Mouse (Mus musculus): ENCODE measurements around the gene Tex264. TPM values are rescaled to one million over a fixed set of nuclear protein-coding genes. Genes with fewer than 3 reads are reported as not detected.
A peak's percentile ranks its signal among the peaks of the same experiment; 100 is the strongest.

Gene Tex264
- polyA plus RNA-seq (2016; fragmentation: Nextera tagmentation; extraction: Ambion mirVana), result 40.7 and 41.0 TPM in 2 replicates

- under 1% methylated on average over 85 of the region's 86 CpGs for whole genome bisulfite sequencing
- Histone ChIP-seq H3K4me2 (replicated peaks) (peak within 1 kb of the TSS; percentile 82), H3K36me3 (peaks cover 11% of the 10 kb centered on the region; the same call in 1 of the 2 replicates), H3K27ac (peak within 1 kb of the TSS; percentile 69), H3K9ac (peak within 1 kb of the TSS; percentile 74), H3K27me3 (no peaks in the 10 kb centered on the region), H3K9me3 (replicated peaks) (no peaks in the 10 kb centered on the region), H3K4me3 (peak within 1 kb of the TSS; percentile 67), H3K4me1 (peaks cover 18% of the 10 kb centered on the region)
- peak; percentile 85 for ATAC-seq (ENCODE audit: low FRiP score)
These were observed at the start of gene Tex264 for GRCm38 (mm10) chr9:106685249-106686101. Gene Tex264 (minus strand): TSS chr9:106685927.

GRCm38 (mm10) chr9:106733690-106734089, 48.0 kb upstream of the Tex264 start:
- Histone ChIP-seq H3K27ac (no peak overlapping the region), H3K4me1 (no peaks in the 10 kb centered on the region), H3K4me3 (no peak overlapping the region), H3K9me3 (replicated peaks) (no peaks in the 10 kb centered on the region), H3K36me3 (no peaks in the 10 kb centered on the region), H3K4me2 (replicated peaks) (no peak overlapping the region), H3K27me3 (no peaks in the 10 kb centered on the region), H3K9ac (no peak overlapping the region)
- 94% methylated on average over 2 of the region's 2 CpGs for WGBS
- ATAC-seq (ENCODE audit: low FRiP score), result no peak

- H3K9me3 ChIP-seq (replicated peaks), result no peaks in the 10 kb centered on the region
- H3K4me2 ChIP-seq (replicated peaks), result no peak overlapping the region
- no peak overlapping the region for H3K27ac ChIP-seq
- 94% methylated on average over 2 of the region's 2 CpGs for WGBS
- H3K4me1 ChIP-seq, result no peaks in the 10 kb centered on the region
- H3K36me3 ChIP-seq, result no peaks in the 10 kb centered on the region
- ATAC-seq (ENCODE audit: low FRiP score), result no peak
- H3K4me3 ChIP-seq, result no peak overlapping the region
- no peaks in the 10 kb centered on the region for H3K27me3 ChIP-seq
- H3K9ac ChIP-seq, result no peak overlapping the region
These were observed 43.7 kb upstream of the Tex264 start for GRCm38 (mm10) chr9:106729416-106729815.

DNA sequence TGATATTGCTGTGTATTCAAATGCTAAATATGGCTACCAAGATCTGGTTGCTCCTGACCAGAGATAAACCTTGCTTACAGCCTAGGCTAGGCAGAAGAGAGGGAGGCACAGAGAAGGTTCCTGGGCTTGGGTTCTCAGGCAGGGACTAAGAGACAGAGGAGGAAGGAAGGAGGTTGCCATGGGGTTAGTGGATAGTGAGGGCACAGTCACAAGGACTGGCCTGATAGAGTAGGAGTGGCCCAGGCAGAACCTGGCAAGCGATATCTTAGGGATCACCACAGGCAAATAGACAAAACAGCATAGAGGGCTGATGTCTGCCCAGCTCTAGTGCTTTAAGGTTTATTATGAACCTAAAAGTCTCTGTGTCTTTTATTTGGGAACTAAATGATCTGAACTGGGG, 41.2 kb upstream of the Tex264 start:
- ATAC-seq (ENCODE audit: low FRiP score), result no peak
- Histone ChIP-seq H3K4me3 (no peak overlapping the region), H3K36me3 (peaks cover 7% of the 10 kb centered on the region; the same call in 1 of the 2 replicates), H3K9me3 (replicated peaks) (no peaks in the 10 kb centered on the region), H3K4me2 (replicated peaks) (no peak overlapping the region), H3K9ac (no peak overlapping the region), H3K27me3 (no peaks in the 10 kb centered on the region), H3K4me1 (no peaks in the 10 kb centered on the region), H3K27ac (no peak overlapping the region)
- 88% methylated on average over 1 of the region's 1 CpGs for WGBS

DNA sequence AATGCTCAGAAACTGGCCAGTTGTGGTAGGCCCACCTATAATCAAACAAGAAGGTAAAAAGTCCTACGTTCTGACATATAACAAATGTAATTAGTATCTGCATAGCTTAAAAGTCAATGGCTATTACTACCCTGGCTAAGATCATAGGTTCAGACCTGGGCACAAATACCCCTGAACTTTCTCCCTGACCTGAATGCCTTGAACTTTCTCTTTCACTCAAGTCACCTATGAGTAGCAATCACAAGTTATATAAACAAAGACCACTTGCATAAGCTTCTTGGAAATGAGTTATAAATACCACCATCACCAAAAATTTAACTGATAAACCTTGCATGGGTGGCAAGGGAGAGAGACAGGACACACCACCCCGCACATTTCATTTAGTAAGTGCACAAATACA, 39.7 kb upstream of the Tex264 start:
- Histone ChIP-seq H3K36me3 (peaks cover 13% of the 10 kb centered on the region), H3K4me1 (no peaks in the 10 kb centered on the region), H3K27me3 (no peaks in the 10 kb centered on the region), H3K4me3 (no peak overlapping the region), H3K9ac (no peak overlapping the region), H3K27ac (no peak overlapping the region), H3K9me3 (replicated peaks) (no peaks in the 10 kb centered on the region), H3K4me2 (replicated peaks) (no peak overlapping the region)
- WGBS, result 99% methylated on average over 2 of the region's 2 CpGs
- ATAC-seq (ENCODE audit: low FRiP score), result no peak

DNA sequence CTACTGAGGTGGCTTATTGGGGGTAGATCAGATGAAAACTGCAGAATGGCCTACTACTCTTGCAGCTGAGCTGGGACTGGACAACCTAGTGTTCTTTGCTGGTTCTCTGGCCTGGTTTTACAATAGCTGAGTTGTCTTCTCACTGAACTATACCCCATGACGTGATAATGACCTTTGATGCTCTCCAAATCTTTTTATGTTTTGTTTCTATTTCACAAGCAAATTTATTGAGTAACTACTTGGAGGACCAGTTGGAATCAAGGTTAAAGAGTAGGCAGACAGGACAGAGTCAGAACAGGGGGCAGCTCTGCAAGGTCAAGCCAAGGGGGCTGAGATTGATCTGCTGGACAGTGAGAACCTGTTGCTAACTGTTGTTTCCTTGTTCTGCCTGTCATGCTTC, 39.1 kb upstream of the Tex264 start:
- no peak overlapping the region for H3K9ac ChIP-seq

GRCm38 (mm10) chr9:106716729-106717128, 31.0 kb upstream of the Tex264 start:
- Histone ChIP-seq H3K27ac (no peak overlapping the region), H3K36me3 (peaks cover 87% of the 10 kb centered on the region), H3K27me3 (no peaks in the 10 kb centered on the region), H3K4me3 (no peak overlapping the region), H3K9me3 (replicated peaks) (no peaks in the 10 kb centered on the region), H3K9ac (no peak overlapping the region), H3K4me2 (replicated peaks) (no peak overlapping the region), H3K4me1 (no peaks in the 10 kb centered on the region)
- ATAC-seq (ENCODE audit: low FRiP score), result no peak
- WGBS, result 94% methylated on average over 4 of the region's 4 CpGs

More for the DNA sequence above, 39.1 kb upstream of the Tex264 start:
- no peaks in the 10 kb centered on the region for H3K27me3 ChIP-seq
- no peak overlapping the region for H3K27ac ChIP-seq
- no peak overlapping the region for H3K4me2 ChIP-seq (replicated peaks)
- WGBS, result 84% methylated on average over 1 of the region's 1 CpGs
- H3K4me1 ChIP-seq, result no peaks in the 10 kb centered on the region
- no peaks in the 10 kb centered on the region for H3K9me3 ChIP-seq (replicated peaks)
- H3K4me3 ChIP-seq, result no peak overlapping the region
- ATAC-seq (ENCODE audit: low FRiP score), result no peak
- H3K36me3 ChIP-seq, result peaks cover 19% of the 10 kb centered on the region

DNA sequence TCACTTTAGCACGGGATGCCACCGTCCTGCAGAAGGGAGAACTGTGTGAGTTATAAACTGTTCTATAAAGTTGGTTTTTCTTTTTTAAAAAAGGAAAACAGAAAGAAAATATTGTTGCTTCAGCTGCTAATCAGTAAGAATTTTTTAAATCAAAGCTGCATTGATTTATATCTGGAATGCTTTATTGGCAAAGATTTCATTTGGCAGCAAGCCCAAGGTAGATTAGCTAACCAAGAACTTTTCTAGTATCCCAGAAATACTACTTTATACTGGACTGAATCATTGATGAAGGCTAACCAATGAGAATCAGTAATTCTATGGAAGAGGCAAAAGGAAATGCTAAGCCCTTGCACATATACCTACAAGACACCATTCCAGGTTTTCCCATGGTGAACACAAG, 30.5 kb upstream of the Tex264 start:
- no peak for ATAC-seq (ENCODE audit: low FRiP score)
- Histone ChIP-seq H3K4me3 (no peak overlapping the region), H3K27ac (no peak overlapping the region), H3K36me3 (peaks cover 87% of the 10 kb centered on the region), H3K27me3 (no peaks in the 10 kb centered on the region), H3K4me1 (no peaks in the 10 kb centered on the region), H3K9ac (no peak overlapping the region), H3K9me3 (replicated peaks) (no peaks in the 10 kb centered on the region), H3K4me2 (replicated peaks) (no peak overlapping the region)
- 98% methylated on average over 2 of the region's 2 CpGs for WGBS

DNA sequence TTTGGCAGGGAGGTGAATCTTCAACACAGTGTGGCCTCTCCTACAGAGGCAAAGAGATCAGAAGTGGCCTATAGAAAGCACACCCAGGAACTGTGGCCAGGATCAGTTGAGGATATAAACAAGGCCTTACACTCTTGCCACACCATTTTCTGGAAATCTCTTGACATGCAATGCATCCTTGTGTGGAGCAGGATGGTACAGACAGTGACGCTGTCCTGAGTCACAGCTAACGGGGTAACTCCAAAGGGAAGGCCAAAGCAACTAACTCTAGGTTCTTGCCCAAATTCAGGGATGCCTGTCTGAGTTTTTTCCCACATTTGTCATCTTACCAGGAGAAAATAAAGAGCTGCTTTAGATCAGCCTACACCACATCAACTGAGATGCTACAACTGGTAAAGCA, 26.7 kb upstream of the Tex264 start:
- no peak overlapping the region for H3K27ac ChIP-seq
- H3K4me1 ChIP-seq, result no peaks in the 10 kb centered on the region
- no peaks in the 10 kb centered on the region for H3K9me3 ChIP-seq (replicated peaks)
- WGBS, result 96% methylated on average over 2 of the region's 2 CpGs
- ATAC-seq (ENCODE audit: low FRiP score), result no peak
- no peak overlapping the region for H3K4me3 ChIP-seq
- no peak overlapping the region for H3K4me2 ChIP-seq (replicated peaks)
- peaks cover 88% of the 10 kb centered on the region for H3K36me3 ChIP-seq
- no peaks in the 10 kb centered on the region for H3K27me3 ChIP-seq
- no peak overlapping the region for H3K9ac ChIP-seq

DNA sequence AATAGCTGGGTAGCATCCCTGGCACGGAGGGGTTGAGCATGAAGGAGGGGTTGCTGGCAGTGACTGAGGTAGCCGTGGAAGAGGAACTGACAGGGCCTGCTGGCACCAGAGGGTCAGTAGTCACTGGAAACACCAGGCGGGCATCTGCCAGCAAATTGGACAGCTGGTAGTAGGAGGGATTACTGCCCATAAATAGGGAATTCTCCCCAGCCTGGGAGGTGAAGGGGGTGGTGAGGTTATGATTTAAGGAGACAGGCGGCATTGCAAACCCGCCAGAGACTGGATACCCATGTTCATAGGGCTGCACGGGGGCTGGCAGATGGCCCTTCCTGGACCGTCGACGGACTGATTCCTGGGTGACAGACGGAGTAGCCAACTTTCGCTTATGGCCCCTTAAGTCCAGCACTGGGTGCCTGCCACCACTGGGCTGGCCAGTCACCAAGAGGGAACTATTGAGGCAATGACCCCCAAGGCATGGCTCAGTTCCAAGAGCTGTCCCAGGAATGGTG, 7.3 kb upstream of the Tex264 start:
- WGBS, result 91% methylated on average over 11 of the region's 11 CpGs
- no peak overlapping the region for H3K9ac ChIP-seq
- no peaks in the 10 kb centered on the region for H3K4me1 ChIP-seq
- ATAC-seq (ENCODE audit: low FRiP score), result no peak
- H3K36me3 ChIP-seq, result peaks cover 49% of the 10 kb centered on the region
- H3K4me2 ChIP-seq (replicated peaks), result no peak overlapping the region
- H3K27me3 ChIP-seq, result no peaks in the 10 kb centered on the region
- no peaks in the 10 kb centered on the region for H3K9me3 ChIP-seq (replicated peaks)
- no peak overlapping the region for H3K4me3 ChIP-seq
- no peak overlapping the region for H3K27ac ChIP-seq

GRCm38 (mm10) chr9:106688834-106689233, 3.1 kb upstream of the Tex264 start:
- H3K9me3 ChIP-seq (replicated peaks), result no peaks in the 10 kb centered on the region
- ATAC-seq (ENCODE audit: low FRiP score), result no peak
- 86% methylated on average over 8 of the region's 8 CpGs for WGBS
- no peaks in the 10 kb centered on the region for H3K27me3 ChIP-seq
- H3K36me3 ChIP-seq, result peaks cover 18% of the 10 kb centered on the region
- H3K4me2 ChIP-seq (replicated peaks), result no peak overlapping the region
- no peak overlapping the region for H3K4me3 ChIP-seq
- H3K9ac ChIP-seq, result no peak overlapping the region
- H3K27ac ChIP-seq, result no peak overlapping the region
- H3K4me1 ChIP-seq, result peaks cover 18% of the 10 kb centered on the region

GRCm38 (mm10) chr9:106686983-106687650, 1.4 kb upstream of the Tex264 start:
- WGBS, result 42% methylated on average over 8 of the region's 8 CpGs
- peak; percentile 60 for ATAC-seq (ENCODE audit: low FRiP score)
- H3K9ac ChIP-seq, result no peak overlapping the region
- no peaks in the 10 kb centered on the region for H3K9me3 ChIP-seq (replicated peaks)
- no peak overlapping the region for H3K27ac ChIP-seq
- H3K4me3 ChIP-seq, result no peak overlapping the region
- H3K27me3 ChIP-seq, result no peaks in the 10 kb centered on the region
- peaks cover 18% of the 10 kb centered on the region for H3K4me1 ChIP-seq
- peak overlapping the region; percentile 22; the same call in 1 of the 2 replicates for H3K4me2 ChIP-seq (replicated peaks)
- 0 out of 2 replicates have a peak, but pooled peaks cover under 1% of the 10 kb centered on the region for H3K36me3 ChIP-seq
